ENCODE assay signal across 17 mouse cellular contexts in the genomic region with DNA sequence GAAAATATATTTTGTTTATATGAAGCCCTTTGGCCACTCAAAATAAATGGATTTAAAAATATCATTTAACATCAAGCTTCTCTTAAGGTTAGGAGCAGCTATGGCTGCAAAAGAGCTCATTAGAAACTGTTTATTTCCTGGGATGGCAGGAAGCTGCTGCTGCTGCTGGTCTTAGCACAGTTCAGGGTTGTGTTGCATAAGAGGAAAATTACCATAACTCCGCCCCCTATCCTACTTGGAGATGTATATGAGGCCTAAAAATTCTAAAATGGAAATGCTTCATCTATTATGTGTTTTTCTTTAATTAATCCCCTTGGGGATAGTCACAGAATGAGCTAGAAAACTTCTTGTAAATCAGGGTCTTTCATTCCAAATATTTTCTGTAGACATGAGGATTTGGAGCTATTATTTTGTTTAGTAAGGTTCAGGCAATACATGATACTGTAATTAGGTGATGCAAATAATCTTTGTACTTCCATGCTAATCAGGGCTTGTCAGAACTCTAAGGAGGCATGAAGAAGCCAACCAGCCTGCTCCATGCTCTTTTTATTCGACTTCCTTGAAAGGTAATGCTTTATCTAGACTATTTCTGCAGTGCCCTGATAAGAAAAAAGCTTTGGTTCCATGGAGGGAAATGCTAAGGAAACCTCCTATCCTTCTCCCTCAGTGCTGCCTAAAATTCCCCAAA.
DNase-seq lines count a peak whose midpoint lies in the region; ATAC-seq and TF ChIP-seq lines count a peak whose summit lies in the region.
"Had no signal": no experiment of that assay in that cellular context is flagged by ENCODE, and none has a peak within 500 bp of the region (broad histone marks: within the 10 kb centered on the region; RNA-seq: fewer than 3 reads in every experiment).

No protein-coding gene starts in this region.

- peaks cover 3% of the 10 kb centered on the region for H3K36me3 ChIP-seq in heart, adult 2 months (ENCODE audit: control insufficient read depth, insufficient read depth, low read length)
- no peaks in the 10 kb centered on the region for H3K36me3 ChIP-seq in lung, embryonic 16.5 days (ENCODE audit: control insufficient read depth, insufficient read depth, low read length)
- no peaks in the 10 kb centered on the region for H3K36me3 ChIP-seq in forebrain, embryonic 16.5 days (ENCODE audit: control insufficient read depth, insufficient read depth)
- H3K36me3 ChIP-seq in midbrain, embryonic 15.5 days (replicated peaks): no peaks in the 10 kb centered on the region

- no peak for TF ChIP-seq EP300 in heart, adult 2 months (IDR thresholded peaks at IDR 0.05; ENCODE audit: insufficient read depth, low read depth, low read length)

- peak overlapping the region; percentile 2; the same call in 1 of the 2 replicates for H3K27ac ChIP-seq in heart, adult 2 months
- no peak overlapping the region for H3K27ac ChIP-seq in lung, embryonic 16.5 days (ENCODE audit: low read length)
- no peak overlapping the region for H3K27ac ChIP-seq in forebrain, embryonic 16.5 days (ENCODE audit: low read length)
- no peak overlapping the region for H3K27ac ChIP-seq in midbrain, embryonic 15.5 days
- H3K27ac ChIP-seq: stomach, postnatal 0 days had no signal

- H3K79me2 ChIP-seq in heart, adult 2 months (replicated peaks; ENCODE audit: control insufficient read depth, insufficient read depth, low read length): no peaks in the 10 kb centered on the region

- H3K4me2 ChIP-seq in lung, embryonic 16.5 days (ENCODE audit: low read depth, low read length): no peak overlapping the region
- H3K4me2 ChIP-seq in forebrain, embryonic 16.5 days (ENCODE audit: low read length): no peak overlapping the region
- no peak overlapping the region for H3K4me2 ChIP-seq in midbrain, embryonic 15.5 days

- no peaks in the 10 kb centered on the region; the same call in 1 of the 2 replicates for H3K4me1 ChIP-seq in heart, adult 2 months (ENCODE audit: control insufficient read depth, insufficient read depth, low read length)
- H3K4me1 ChIP-seq in lung, embryonic 16.5 days (replicated peaks; ENCODE audit: control insufficient read depth, insufficient read depth, low read length): no peaks in the 10 kb centered on the region
- no peaks in the 10 kb centered on the region for H3K4me1 ChIP-seq in forebrain, embryonic 16.5 days (replicated peaks; ENCODE audit: control insufficient read depth, insufficient read depth, low read length)
- H3K4me1 ChIP-seq in midbrain, embryonic 15.5 days: no peaks in the 10 kb centered on the region

- intact Hi-C loops in heart, adult 2 months (cut with DNase I): no loop called here
- intact Hi-C loops in heart, postnatal 36 days (cut with DNase I): no loop called here

- DNase-seq in heart, adult 2 months: no peak
- DNase-seq in heart, postnatal 36 days: no peak
- no peak for DNase-seq in lung, postnatal 36 days
- no peak for DNase-seq in natural killer cell, adult 2 months (ENCODE audit: low spot score in 2 of 2)
- DNase-seq in adrenal gland, adult 18-20 months (ENCODE audit: low spot score in 2 of 2): no peak
- DNase-seq: adrenal gland, adult 8-10 months; cerebellum, adult 2 months; heart, adult 18-20 months; heart, postnatal 14 days; kidney, postnatal 25 days; lung, postnatal 10 days; right cerebral cortex, adult 18-20 months; thymus, postnatal 36 days had no signal

- 35% methylated on average over 2 of the region's 2 CpGs for WGBS in heart, adult 2 months
- WGBS in lung, embryonic 16.5 days: 32% methylated on average over 2 of the region's 2 CpGs
- 54% methylated on average over 2 of the region's 2 CpGs for WGBS in forebrain, embryonic 16.5 days
- WGBS in midbrain, embryonic 15.5 days: 47% methylated on average over 2 of the region's 2 CpGs

- no peaks in the 10 kb centered on the region for H3K9me3 ChIP-seq in lung, embryonic 16.5 days (ENCODE audit: control insufficient read depth, low read length)
- H3K9me3 ChIP-seq in forebrain, embryonic 16.5 days (ENCODE audit: control insufficient read depth, low read length): no peaks in the 10 kb centered on the region
- H3K9me3 ChIP-seq in midbrain, embryonic 15.5 days: no peaks in the 10 kb centered on the region

- no peak for TF ChIP-seq POLR2A in heart, adult 2 months (IDR thresholded peaks at IDR 0.05; ENCODE audit: insufficient read depth, low read depth, low read length)

- H3K27me3 ChIP-seq in heart, adult 2 months (ENCODE audit: control insufficient read depth, insufficient read depth, low read length): no peaks in the 10 kb centered on the region
- no peaks in the 10 kb centered on the region for H3K27me3 ChIP-seq in lung, embryonic 16.5 days (ENCODE audit: control insufficient read depth, insufficient read depth, low read depth, low read length)
- H3K27me3 ChIP-seq in forebrain, embryonic 16.5 days (replicated peaks; ENCODE audit: control insufficient read depth, insufficient read depth, low read length): no peaks in the 10 kb centered on the region
- no peaks in the 10 kb centered on the region for H3K27me3 ChIP-seq in midbrain, embryonic 15.5 days (replicated peaks)

- H3K4me3 ChIP-seq in heart, adult 2 months: no peak overlapping the region
- H3K4me3 ChIP-seq in lung, embryonic 16.5 days (ENCODE audit: low read length): no peak overlapping the region
- H3K4me3 ChIP-seq in forebrain, embryonic 16.5 days (replicated peaks; ENCODE audit: low read length): no peak overlapping the region
- H3K4me3 ChIP-seq in midbrain, embryonic 15.5 days: no peak overlapping the region

- no peak for TF ChIP-seq CTCF in heart, adult 2 months (IDR thresholded peaks at IDR 0.05)

- no peak overlapping the region for H3K9ac ChIP-seq in heart, adult 2 months (ENCODE audit: low read depth, low read length)
- H3K9ac ChIP-seq in lung, embryonic 16.5 days (ENCODE audit: low read length): no peak overlapping the region
- no peak overlapping the region for H3K9ac ChIP-seq in forebrain, embryonic 16.5 days (replicated peaks; ENCODE audit: low read depth, low read length)
- no peak overlapping the region for H3K9ac ChIP-seq in midbrain, embryonic 15.5 days

- peak; percentile 45; the same call in 1 of the 2 replicates for ATAC-seq in lung, embryonic 16.5 days (ENCODE audit: low read depth)
- ATAC-seq in forebrain, embryonic 16.5 days: peak; percentile 83
- peak; percentile 86 for ATAC-seq in midbrain, embryonic 15.5 days (replicated peaks)
